In the genomic region with DNA sequence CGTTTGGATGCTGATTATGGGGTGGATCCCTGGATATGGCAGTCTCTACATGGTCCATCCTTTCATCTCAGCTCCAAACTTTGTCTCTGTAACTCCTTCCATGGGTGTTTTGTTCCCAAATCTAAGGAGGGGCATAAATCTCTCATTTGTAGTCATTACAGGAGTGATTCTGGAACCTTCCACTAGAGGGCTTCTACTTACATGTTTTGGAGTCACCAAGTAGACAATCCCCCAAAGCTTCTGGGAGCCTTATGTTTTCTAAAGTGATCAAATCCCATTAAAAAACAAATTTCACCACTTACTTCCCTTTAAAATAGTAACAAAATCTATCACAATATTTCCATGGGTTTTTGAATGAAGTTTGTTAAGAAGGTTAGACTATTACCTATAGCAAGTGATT, we compare ENCODE assay signal across 8 mouse cellular contexts. TPM values are rescaled to one million over a fixed set of nuclear protein-coding genes. Genes with fewer than 3 reads are reported as not detected.
A peak's percentile ranks its signal among the peaks of the same experiment; 100 is the strongest.
DNase-seq lines count a peak whose midpoint lies in the region; ATAC-seq and TF ChIP-seq lines count a peak whose summit lies in the region.
"Not testable (repeated sequence)": the region's sequence is repeated elsewhere in the genome, so short reads cannot be mapped to it uniquely, and the experiment has no call there.

No protein-coding gene starts in this region.

- not testable (repeated sequence) for H3K36me3 ChIP-seq in ES-E14 (ENCODE audit: control insufficient read depth, insufficient read depth, low read length, poor library complexity, severe bottlenecking); lung, postnatal 0 days (ENCODE audit: insufficient read depth, low read length)

- not testable (repeated sequence) for H3K4me1 ChIP-seq in ES-E14 (ENCODE audit: control insufficient read depth in 2 of 2, insufficient read depth in 2 of 2, low read length in 2 of 2, poor library complexity in 1 of 2); lung, postnatal 0 days (ENCODE audit: insufficient read depth, low read depth, low read length)

- WGBS in lung, postnatal 0 days = no CpG with 5 or more reads among the region's 1 CpGs

- peak; percentile 62 to 69; a peak in 1 of 4 replicates for ATAC-seq in hematopoietic stem cell, adult 5-6 weeks (replicated peaks in 1 of 2; ENCODE audit: insufficient read depth in 1 of 2, low FRiP score in 2 of 2, low TSS enrichment in 1 of 2, low read depth in 1 of 2, poor library complexity in 2 of 2, severe bottlenecking in 2 of 2)
- ATAC-seq in lung, postnatal 0 days = not testable (repeated sequence)

- H3K4me3 ChIP-seq in ES-E14 (ENCODE audit: insufficient read depth in 1 of 2, low read depth in 1 of 2, low read length in 2 of 2, poor library complexity in 1 of 2, severe bottlenecking in 1 of 2); lung, postnatal 0 days (ENCODE audit: low read depth, low read length): not testable (repeated sequence)

- peak; percentile 66 for TF ChIP-seq CTCF in lung, postnatal 0 days (IDR thresholded peaks at IDR 0.05)

- H3K9me3 ChIP-seq in ES-E14 (ENCODE audit: control insufficient read depth, insufficient read depth, low read depth, low read length); lung, postnatal 0 days (ENCODE audit: low read length): not testable (repeated sequence)

- TF ChIP-seq EP300 in lung, postnatal 0 days (IDR thresholded peaks at IDR 0.05) = not testable (repeated sequence)

- not testable (repeated sequence) for H3K27me3 ChIP-seq in lung, postnatal 0 days (replicated peaks; ENCODE audit: insufficient read depth, low read length)

- peak; percentile 27 for DNase-seq in ES-E14 (ENCODE audit: low read depth, low spot score)
- peak; percentile 7 for DNase-seq in c-Kit-positive CD71-positive TER-119-negative erythroid progenitor cells, embryonic 14.5 days (ENCODE audit: low read depth)
- DNase-seq in fibroblast of lung, adult 2 months (ENCODE audit: low read depth) = peak; percentile 30
- peak; percentile 62 for DNase-seq in layer of hippocampus, adult 11-12 months (ENCODE audit: low spot score)
- DNase-seq in lung, postnatal 0 days (ENCODE audit: low spot score) = peak; percentile 47
- peak; percentile 36 for DNase-seq in naive thymus-derived CD4-positive, alpha-beta T cell, adult 2 months (ENCODE audit: low read depth)
- peak; percentile 12 for DNase-seq in thymus, postnatal 14 days

- in situ Hi-C loops in ES-E14 (cut with MboI; ENCODE audit: low sequenced_read_pairs in 2 of 2, unreplicated experiment in 2 of 2) = not testable (repeated sequence)

- H3K27ac ChIP-seq in ES-E14 (ENCODE audit: insufficient read depth, low read depth, low read length, poor library complexity, severe bottlenecking); lung, postnatal 0 days (ENCODE audit: low read length): not testable (repeated sequence)

- not testable (repeated sequence) for H3K9ac ChIP-seq in ES-E14 (ENCODE audit: insufficient read depth, low read depth, low read length, poor library complexity, severe bottlenecking); lung, postnatal 0 days (replicated peaks; ENCODE audit: low read depth)

- not testable (repeated sequence) for H3K4me2 ChIP-seq in lung, postnatal 0 days (replicated peaks; ENCODE audit: low read depth, low read length)

RNA-seq across cellular contexts. Expression of a gene that starts 55.7 kb away (rescaled TPM):
- 0.13 TPM in 1 of 2 replicates, not detected in the other for total RNA-seq in ES-E14 (2012; rRNA removed)
- total RNA-seq in hematopoietic stem cell, adult 5-6 weeks (2017) = 40.7 and 45.8 TPM in 2 replicates
- polyA plus RNA-seq in lung, postnatal 0 days (2015; fragmentation: Nextera tagmentation; extraction: Ambion mirVana) = 1.1 and 2.3 TPM in 2 replicates

Comparison
In these comparisons a context has a peak if more than half of its experiments do, and no peak if none do; other contexts are left out.
1. DNase-seq: peak in every context shown above with its lines; median percentile 62 in layer of hippocampus, adult 11-12 months; 47 in lung, postnatal 0 days; 36 in naive thymus-derived CD4-positive, alpha-beta T cell, adult 2 months; 30 in fibroblast of lung, adult 2 months; 27 in ES-E14; 12 in thymus, postnatal 14 days; 7 in c-Kit-positive CD71-positive TER-119-negative erythroid progenitor cells, embryonic 14.5 days.
2. RNA of a gene that starts 55.7 kb away (total RNA-seq): 40.7 to 45.8 TPM in hematopoietic stem cell, adult 5-6 weeks; 0.13 TPM in ES-E14; every median in the first group is over 10 times any median in the second.